Mouse (Mus musculus) T-helper 1 cell (primary cell): ENCODE data around the gene Klhl30.

Source experiments
- in situ Hi-C: fragments of 300-600 bp; cut with MboI, MseI; formaldehyde crosslinking; loops from one replicate; pipeline ENCODE4 v1.15.1; 2025; ENCODE audit warnings: high pct_unique_total_duplicates

Klhl30 gene

DNA sequence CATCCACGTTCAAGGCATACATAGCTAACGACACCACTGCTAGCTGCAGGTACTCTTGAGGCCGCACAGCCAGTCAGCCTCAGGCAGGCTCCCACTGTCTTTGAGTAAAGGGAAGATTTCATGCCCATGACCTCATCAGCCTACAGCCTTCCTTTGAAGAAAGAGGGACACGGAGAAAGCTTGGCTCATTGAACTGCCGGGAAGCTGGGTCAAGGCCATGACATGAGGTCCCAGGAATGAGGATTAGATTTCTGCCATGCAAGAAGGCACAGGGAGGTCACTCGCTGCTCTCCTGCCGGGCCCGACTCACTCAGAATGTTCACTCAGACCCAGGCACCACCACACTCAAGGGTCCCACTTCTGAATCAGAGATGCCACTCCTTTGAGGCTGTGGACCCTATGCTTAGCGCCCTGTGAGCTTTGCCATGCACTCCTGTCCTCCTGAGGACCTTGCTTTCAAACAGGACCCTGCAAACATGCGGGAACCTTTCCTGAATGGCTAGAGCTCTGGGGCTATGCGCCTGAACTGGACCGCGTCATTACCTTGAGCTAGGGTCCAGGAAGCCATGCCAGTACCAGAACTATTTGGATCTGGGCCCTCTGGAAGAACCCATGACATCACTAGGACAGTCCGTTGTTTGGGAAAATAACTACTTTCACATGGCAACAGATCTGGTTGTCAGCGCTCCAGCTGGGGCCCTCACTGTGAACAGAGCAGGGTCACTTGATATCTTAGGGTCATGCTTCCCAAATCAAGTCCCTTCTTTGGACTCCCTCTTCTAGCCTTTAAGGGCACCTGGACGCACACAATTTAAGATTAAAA lies 14.2 kb downstream of the Klhl30 start:
- in situ Hi-C loops: no loop called here

DNA sequence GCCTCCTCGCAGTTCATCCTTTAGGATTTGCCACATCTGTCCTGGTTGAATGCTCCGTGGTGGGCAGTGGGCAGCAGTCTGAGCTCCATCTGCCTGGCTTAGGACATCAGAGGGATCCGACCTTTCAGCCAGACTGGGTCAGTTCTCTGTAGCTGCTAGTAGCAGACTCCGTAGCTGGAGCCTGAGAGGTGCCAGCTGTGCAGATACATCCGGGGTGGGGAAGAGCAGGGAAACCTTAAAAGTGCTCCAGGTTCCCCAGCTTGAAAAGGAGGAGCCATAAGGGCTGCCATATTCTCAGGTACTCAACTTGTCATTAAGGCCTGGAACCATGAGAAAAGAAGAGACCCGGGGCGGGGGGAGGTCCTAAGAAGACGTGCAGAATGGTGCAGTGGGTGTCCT lies 15.0 kb downstream of the Klhl30 start:
- in situ Hi-C loops: no loop called here

DNA sequence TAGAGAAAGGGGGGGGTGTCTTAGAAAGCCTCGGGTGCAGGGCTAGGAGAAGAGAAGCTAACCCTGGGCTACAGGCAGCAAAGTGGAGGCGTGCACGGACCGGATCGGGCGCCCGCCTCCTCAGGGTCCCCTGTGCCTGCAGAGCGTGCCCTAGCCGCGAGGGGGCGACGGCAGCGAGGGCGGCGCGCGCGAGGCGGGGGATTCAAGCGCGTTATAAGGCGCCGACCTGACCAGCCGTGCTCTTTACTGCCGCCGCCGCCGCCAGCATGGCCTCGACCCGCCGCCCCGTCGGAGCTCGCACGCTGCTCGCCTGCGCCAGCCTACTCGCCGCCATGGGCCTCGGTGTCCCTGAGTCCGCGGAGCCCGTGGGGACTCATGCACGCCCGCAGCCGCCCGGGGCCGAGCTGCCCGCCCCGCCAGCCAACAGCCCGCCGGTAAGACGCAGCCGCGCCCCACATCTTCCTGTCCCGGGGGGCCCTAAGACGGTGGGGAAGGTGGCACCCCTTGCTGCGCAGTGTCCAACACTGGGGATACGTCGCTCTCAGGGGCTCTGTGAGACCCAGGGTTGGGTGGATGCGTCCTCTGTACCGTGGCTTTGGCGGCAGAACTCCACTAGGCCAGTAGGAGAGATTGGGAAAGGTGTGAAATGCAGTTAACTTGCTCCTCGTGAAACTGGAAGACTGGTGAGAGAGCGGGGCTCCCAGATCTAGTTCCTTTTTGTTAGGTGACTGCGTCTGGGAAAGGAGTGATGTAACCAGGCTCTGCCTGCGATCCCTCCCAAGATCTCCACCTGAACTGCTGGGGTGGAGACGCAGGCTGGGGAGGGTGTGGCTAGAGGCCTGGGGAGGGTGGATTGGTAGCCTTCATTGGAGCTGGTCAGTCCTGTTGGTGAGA lies 15.6 kb downstream of the Klhl30 start, which contains the start of gene Erfe:
Gene Erfe (plus strand): TSS at position 216 of the 894 bp plus-strand sequence.
- in situ Hi-C loops: no loop called here

DNA sequence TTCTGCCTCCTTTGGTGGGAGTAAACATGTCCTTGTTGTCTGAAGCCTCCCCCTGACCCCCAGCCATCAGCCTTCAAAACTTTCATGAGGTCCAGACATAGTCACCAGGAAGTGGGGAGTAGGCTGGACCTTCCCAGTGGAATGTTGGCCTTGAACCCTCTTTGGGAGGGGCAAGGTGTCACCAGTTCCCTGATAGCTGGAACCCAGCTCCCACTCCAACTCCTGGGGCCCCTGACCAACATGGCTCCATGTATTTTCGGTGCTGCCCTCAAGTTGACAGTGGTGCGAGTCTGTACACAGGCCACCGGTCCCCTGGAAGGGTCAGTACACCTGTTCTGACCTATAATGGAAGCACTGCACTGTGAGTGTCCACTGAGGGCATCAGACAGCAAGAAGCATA lies 16.5 kb downstream of the Klhl30 start:
- in situ Hi-C loops: no loop called here

- in situ Hi-C loops: no loop called here
These were observed 18.6 kb downstream of the Klhl30 start for GRCm38 (mm10) chr1:91369408-91369807.

DNA sequence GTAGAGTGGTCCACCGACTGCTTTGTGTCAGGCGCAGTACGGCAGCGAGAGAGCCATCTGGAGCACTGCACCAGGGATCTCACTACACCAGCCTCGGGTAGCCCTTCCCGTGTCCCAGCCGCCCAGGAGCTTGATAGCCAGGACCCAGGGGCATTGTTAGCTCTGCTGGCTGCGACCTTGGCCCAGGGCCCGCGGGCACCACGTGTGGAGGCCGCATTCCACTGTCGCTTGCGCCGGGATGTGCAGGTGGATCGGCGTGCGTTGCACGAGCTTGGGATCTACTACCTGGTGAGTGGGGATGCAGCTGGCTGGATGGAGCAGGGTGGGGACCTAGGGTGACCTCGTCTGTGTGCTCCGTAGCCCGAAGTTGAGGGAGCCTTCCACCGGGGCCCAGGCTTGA lies 19.2 kb downstream of the Klhl30 start:
- in situ Hi-C loops: no loop called here

DNA sequence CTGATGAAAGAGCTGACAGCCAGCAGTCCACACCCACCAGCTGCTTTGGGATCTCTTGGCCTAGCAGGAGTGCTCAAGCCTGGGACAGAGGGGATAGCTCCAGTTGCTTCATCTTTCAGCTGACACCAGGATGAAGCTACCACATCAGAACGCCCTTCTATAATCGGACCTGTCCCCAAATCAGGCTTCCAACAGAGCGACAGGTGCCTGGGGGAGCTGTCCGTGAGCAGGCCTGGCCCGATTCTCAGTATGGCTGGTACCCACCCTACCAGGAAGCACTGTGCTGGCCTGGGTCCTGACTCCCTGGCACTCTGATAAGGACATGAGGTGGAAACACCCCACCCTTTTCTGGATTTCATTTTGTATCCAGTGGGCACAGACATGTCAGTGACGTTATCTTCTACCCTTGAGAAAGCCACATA lies 22.6 kb downstream of the Klhl30 start:
- in situ Hi-C loops: no loop called here

DNA sequence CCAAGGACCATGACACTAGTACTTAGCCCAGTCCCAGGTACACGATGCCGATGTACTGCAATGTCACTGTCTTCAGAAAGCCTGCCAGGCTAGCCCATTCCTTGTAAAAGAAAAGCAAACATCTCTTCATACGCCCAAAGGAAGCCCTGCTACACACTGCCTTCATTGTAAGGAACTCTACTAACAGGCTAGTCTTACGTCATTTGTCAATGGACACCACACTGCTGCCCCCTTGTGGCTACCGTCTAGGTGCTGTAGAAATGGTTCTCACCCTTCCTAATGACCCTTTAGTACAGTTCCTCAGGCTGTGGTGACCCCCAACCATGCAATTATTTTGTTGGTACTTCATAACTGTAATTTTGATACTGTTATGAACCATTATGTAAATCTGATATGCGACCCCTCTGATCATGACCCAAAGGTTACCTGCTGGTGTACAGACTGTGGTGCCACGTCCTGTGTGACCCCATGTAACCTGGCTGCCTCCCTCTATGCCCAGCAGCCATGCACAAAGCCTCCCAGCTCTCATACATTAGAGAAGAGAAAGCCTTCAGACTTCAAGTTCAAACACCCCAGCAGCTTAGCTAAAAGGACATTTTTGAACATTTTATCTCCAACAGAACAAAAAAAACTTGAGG lies 29.8 kb downstream of the Klhl30 start:
- in situ Hi-C loops: no loop called here

- in situ Hi-C loops: no loop called here
These were observed 30.3 kb downstream of the Klhl30 start for GRCm38 (mm10) chr1:91381091-91381471.

- in situ Hi-C loops: no loop called here
These were observed 39.6 kb downstream of the Klhl30 start for GRCm38 (mm10) chr1:91390369-91390768.

- in situ Hi-C loops: no loop called here
These were observed 47.1 kb downstream of the Klhl30 start for GRCm38 (mm10) chr1:91397927-91398259.

GRCm38 (mm10) chr1:91398260-91399062 lies 47.6 kb downstream of the Klhl30 start, which contains the start of gene Ilkap:
Ilkap (minus strand) TSS chr1:91398815.
- in situ Hi-C loops: no loop called here

DNA sequence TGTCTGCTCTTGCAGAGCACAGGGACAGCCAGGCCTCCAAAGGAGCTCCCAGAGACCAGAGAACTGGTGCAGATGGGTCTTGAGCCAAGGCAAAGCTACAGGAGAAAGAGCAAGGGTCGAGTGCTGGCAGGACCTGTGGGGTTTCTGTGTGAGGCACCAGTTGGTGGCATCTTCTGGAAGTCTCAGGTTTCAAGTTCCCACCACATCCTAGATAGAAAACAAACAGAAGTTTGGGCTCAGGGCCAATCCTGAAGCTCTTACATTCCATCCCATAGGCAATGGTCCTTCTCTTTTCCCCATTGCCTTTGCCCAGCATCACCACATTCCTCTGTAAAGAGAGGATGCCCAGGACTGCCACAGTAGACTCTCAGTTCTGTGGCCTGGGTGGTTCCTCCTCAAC lies 54.2 kb downstream of the Klhl30 start:
- in situ Hi-C loops: no loop called here

GRCm38 (mm10) chr1:91405406-91406169 lies 54.8 kb downstream of the Klhl30 start:
- in situ Hi-C loops: no loop called here

DNA sequence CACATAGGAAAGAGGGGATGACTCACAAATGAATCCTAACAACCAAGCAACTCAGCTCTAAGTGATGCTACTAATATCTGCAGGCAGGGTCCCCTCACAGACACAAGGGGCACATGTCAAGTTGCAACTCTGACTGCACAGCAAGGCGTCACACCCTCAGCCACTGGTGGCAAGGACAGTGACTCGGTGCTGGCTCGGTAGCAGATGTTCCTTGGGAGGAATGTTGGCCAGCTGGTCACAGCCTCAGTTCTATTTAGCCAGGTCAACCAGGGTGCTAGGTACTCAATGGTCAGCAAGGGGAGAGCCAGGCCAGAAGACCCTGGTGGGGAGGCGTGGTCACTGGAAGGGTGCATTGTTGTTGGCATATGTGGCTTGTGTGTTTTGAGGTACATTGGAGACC lies 57.0 kb downstream of the Klhl30 start:
- in situ Hi-C loops: no loop called here

- in situ Hi-C loops: no loop called here
These were observed 60.9 kb downstream of the Klhl30 start for GRCm38 (mm10) chr1:91411631-91412285.
